ENCODE assay signal across 19 mouse cellular contexts in the genomic region with DNA sequence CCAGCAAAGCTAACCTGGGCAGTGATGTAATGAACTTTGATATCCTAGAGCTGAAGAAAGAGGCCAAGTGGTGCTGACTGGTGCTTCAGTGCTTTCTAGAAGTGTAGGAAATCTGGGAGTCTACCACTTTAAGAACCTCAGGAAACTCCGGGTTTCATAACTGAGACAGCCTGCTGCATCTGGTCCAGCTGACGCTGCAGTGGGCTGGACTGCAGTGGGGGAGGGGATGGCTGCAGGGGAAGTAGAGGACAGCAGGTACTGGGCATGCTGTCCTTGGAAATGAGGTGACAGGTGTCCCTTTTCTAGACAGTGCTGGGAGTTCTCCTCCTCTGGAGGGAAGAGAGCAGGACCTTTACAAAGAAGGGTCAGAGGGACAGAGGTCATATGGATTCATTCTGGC. TPM values are rescaled to one million over a fixed set of nuclear protein-coding genes. Genes with fewer than 3 reads are reported as not detected.
DNase-seq lines count a peak whose midpoint lies in the region; ATAC-seq and TF ChIP-seq lines count a peak whose summit lies in the region.
"Had no signal": no experiment of that assay in that cellular context is flagged by ENCODE, and none has a peak within 500 bp of the region (broad histone marks: within the 10 kb centered on the region; RNA-seq: fewer than 3 reads in every experiment).

Gene BC049352, plus strand, starts transcription at position 238 of the 400 bp plus-strand sequence.

- no peak within 1 kb of the TSS for H3K9ac ChIP-seq in forebrain, embryonic 11.5 days (ENCODE audit: low read length)
- H3K9ac ChIP-seq in forebrain, embryonic 15.5 days (replicated peaks), result no peak within 1 kb of the TSS
- H3K9ac ChIP-seq in kidney, embryonic 15.5 days, result no peak within 1 kb of the TSS
- H3K9ac ChIP-seq: forebrain, embryonic 13.5 days; liver, embryonic 15.5 days; midbrain, embryonic 12.5 days; neural tube, embryonic 12.5 days had no signal

- H3K27me3 ChIP-seq in forebrain, embryonic 11.5 days (ENCODE audit: control insufficient read depth, insufficient read depth, low read length), result no peaks in the 10 kb centered on the region
- no peaks in the 10 kb centered on the region for H3K27me3 ChIP-seq in forebrain, embryonic 15.5 days
- no peaks in the 10 kb centered on the region for H3K27me3 ChIP-seq in kidney, adult 2 months (replicated peaks; ENCODE audit: control insufficient read depth, insufficient read depth, low read length)
- no peaks in the 10 kb centered on the region for H3K27me3 ChIP-seq in kidney, embryonic 15.5 days
- H3K27me3 ChIP-seq: forebrain, embryonic 13.5 days; liver, embryonic 15.5 days; midbrain, embryonic 12.5 days; neural tube, embryonic 12.5 days had no signal

- 48% methylated on average over 2 of the region's 2 CpGs for WGBS in forebrain, embryonic 11.5 days
- 30% methylated on average over 2 of the region's 2 CpGs for WGBS in forebrain, embryonic 15.5 days
- 6% methylated on average over 2 of the region's 2 CpGs for WGBS in kidney, adult 2 months
- 15% methylated on average over 2 of the region's 2 CpGs for WGBS in kidney, embryonic 15.5 days

- ATAC-seq in forebrain, embryonic 11.5 days (replicated peaks; ENCODE audit: low FRiP score), result no peak
- ATAC-seq in forebrain, embryonic 15.5 days (replicated peaks), result no peak
- ATAC-seq in kidney, embryonic 15.5 days (replicated peaks; ENCODE audit: low FRiP score), result no peak
- peak; percentile 21; the same call in 1 of the 2 replicates for ATAC-seq in megakaryocyte, adult 5-6 weeks (ENCODE audit: poor library complexity, severe bottlenecking)
- no peak for ATAC-seq in monocyte, adult 5-6 weeks (replicated peaks; ENCODE audit: insufficient number of reproducible peaks, low FRiP score, low TSS enrichment, poor library complexity, severe bottlenecking)
- ATAC-seq: forebrain, embryonic 13.5 days; hindbrain, embryonic 16.5 days had no signal

- no peaks in the 10 kb centered on the region for H3K4me1 ChIP-seq in forebrain, embryonic 11.5 days (replicated peaks; ENCODE audit: control insufficient read depth, insufficient read depth, low read length)
- H3K4me1 ChIP-seq in forebrain, embryonic 15.5 days, result no peaks in the 10 kb centered on the region
- H3K4me1 ChIP-seq in kidney, adult 2 months (ENCODE audit: control insufficient read depth, insufficient read depth, low read length), result peaks cover 4% of the 10 kb centered on the region; the same call in 1 of the 2 replicates
- 0 out of 2 replicates have a peak, but pooled peaks cover 3% of the 10 kb centered on the region for H3K4me1 ChIP-seq in kidney, embryonic 15.5 days
- H3K4me1 ChIP-seq: forebrain, embryonic 13.5 days; liver, embryonic 15.5 days; midbrain, embryonic 12.5 days; neural tube, embryonic 12.5 days had no signal

- TF ChIP-seq POLR2A in kidney, adult 2 months (IDR thresholded peaks at IDR 0.05; ENCODE audit: low read depth, low read length), result no peak

- H3K4me2 ChIP-seq in forebrain, embryonic 11.5 days (ENCODE audit: low read depth, low read length, severe bottlenecking), result no peak within 1 kb of the TSS
- no peak within 1 kb of the TSS for H3K4me2 ChIP-seq in forebrain, embryonic 15.5 days (replicated peaks)
- no peak within 1 kb of the TSS for H3K4me2 ChIP-seq in kidney, embryonic 15.5 days
- H3K4me2 ChIP-seq: forebrain, embryonic 13.5 days; heart, embryonic 11.5 days; liver, embryonic 15.5 days; midbrain, embryonic 12.5 days; neural tube, embryonic 12.5 days had no signal

- no peak within 1 kb of the TSS for H3K4me3 ChIP-seq in forebrain, embryonic 11.5 days (ENCODE audit: low read depth, low read length)
- no peak within 1 kb of the TSS for H3K4me3 ChIP-seq in forebrain, embryonic 15.5 days
- H3K4me3 ChIP-seq in kidney, adult 2 months (ENCODE audit: insufficient read depth, low read depth, low read length), result 0 out of 2 replicates have a peak within 1 kb of the TSS, but pooled peaks have one; percentile 7
- no peak within 1 kb of the TSS for H3K4me3 ChIP-seq in kidney, embryonic 15.5 days (replicated peaks)
- H3K4me3 ChIP-seq: forebrain, embryonic 13.5 days; liver, embryonic 15.5 days; midbrain, embryonic 12.5 days; neural tube, embryonic 12.5 days had no signal

- TF ChIP-seq CTCF in kidney, adult 2 months (conservative IDR thresholded peaks at IDR 0.05; ENCODE audit: insufficient read depth, insufficient read length, low read depth, low read length), result no peak

- no peak within 1 kb of the TSS for H3K27ac ChIP-seq in forebrain, embryonic 11.5 days (ENCODE audit: low read depth, low read length)
- H3K27ac ChIP-seq in forebrain, embryonic 15.5 days (replicated peaks), result no peak within 1 kb of the TSS
- peak within 1 kb of the TSS; percentile 69 for H3K27ac ChIP-seq in kidney, adult 2 months (ENCODE audit: insufficient read depth, low read depth, low read length)
- no peak within 1 kb of the TSS for H3K27ac ChIP-seq in kidney, embryonic 15.5 days
- H3K27ac ChIP-seq: forebrain, embryonic 13.5 days; liver, embryonic 15.5 days; midbrain, embryonic 12.5 days; neural tube, embryonic 12.5 days had no signal

- DNase-seq in forebrain, embryonic 11.5 days (ENCODE audit: low spot score), result peak; percentile 5
- peak; percentile 77 for DNase-seq in kidney, adult 2 months
- peak; percentile 23 for DNase-seq in right cerebral cortex, postnatal 14 days
- no peak for DNase-seq in right cerebral cortex, postnatal 4 days
- DNase-seq: B cell, adult 2 months; cerebellum, adult 8-10 months; layer of hippocampus, postnatal 36 days; right cerebral cortex, postnatal 25 days had no signal

- H3K9me3 ChIP-seq in forebrain, embryonic 11.5 days (ENCODE audit: control insufficient read depth, low read length), result no peaks in the 10 kb centered on the region
- H3K9me3 ChIP-seq in forebrain, embryonic 15.5 days, result no peaks in the 10 kb centered on the region
- H3K9me3 ChIP-seq in kidney, embryonic 15.5 days (replicated peaks), result no peaks in the 10 kb centered on the region
- H3K9me3 ChIP-seq: forebrain, embryonic 13.5 days; liver, embryonic 15.5 days; midbrain, embryonic 12.5 days; neural tube, embryonic 12.5 days had no signal

- H3K36me3 ChIP-seq in forebrain, embryonic 11.5 days (ENCODE audit: control insufficient read depth, insufficient read depth, low read length), result no peaks in the 10 kb centered on the region
- H3K36me3 ChIP-seq in forebrain, embryonic 15.5 days, result no peaks in the 10 kb centered on the region
- H3K36me3 ChIP-seq in kidney, adult 2 months (ENCODE audit: control insufficient read depth, insufficient read depth, low read length), result no peaks in the 10 kb centered on the region
- no peaks in the 10 kb centered on the region for H3K36me3 ChIP-seq in kidney, embryonic 15.5 days
- H3K36me3 ChIP-seq: liver, embryonic 15.5 days; midbrain, embryonic 12.5 days; neural tube, embryonic 12.5 days had no signal

RNA-seq across cellular contexts. Expression of gene BC049352, which starts in this region (rescaled TPM):
- polyA plus RNA-seq in forebrain, embryonic 11.5 days (2014; fragmentation: Nextera tagmentation; extraction: Ambion mirVana), result not detected in 2 replicates
- 0.10 TPM in 1 of 2 replicates, not detected in the other for polyA plus RNA-seq in forebrain, embryonic 15.5 days (2015; fragmentation: Nextera tagmentation; extraction: Ambion mirVana)
- polyA plus RNA-seq in kidney, adult 2 months (2012; rRNA removed), result 2.7 and 2.9 TPM in 2 replicates
- not detected in 2 replicates for polyA plus RNA-seq in kidney, embryonic 15.5 days (2015; fragmentation: Nextera tagmentation; extraction: Ambion mirVana)
- not detected in 2 replicates for total RNA-seq in megakaryocyte, adult 5-6 weeks (2015)
- not detected in 2 replicates for total RNA-seq in megakaryocyte, adult 5-6 weeks (2017)
- total RNA-seq in monocyte, adult 5-6 weeks (2017), result 1.7 to 7.5 TPM (median 4.2 TPM) in 3 replicates
- polyA plus RNA-seq: embryonic facial prominence, embryonic 11.5 days; forebrain, embryonic 13.5 days; heart, embryonic 11.5 days; hindbrain, embryonic 16.5 days; midbrain, embryonic 12.5 days; neural tube, embryonic 12.5 days had no signal

Comparison
In these comparisons a context has a peak if more than half of its experiments do, and no peak if none do; other contexts are left out.
1. Peak in DNase-seq in forebrain, embryonic 11.5 days; RNA of the gene not detected or under 1 TPM.
2. Peak in ATAC-seq in megakaryocyte, adult 5-6 weeks; RNA of the gene not detected or under 1 TPM.